Mouse (Mus musculus) heart, adult 2 months (tissue): ENCODE results near the gene Rps12-ps3.

Experiments
- CTCF ChIP-seq: fragments of 200-600 bp; IDR thresholded peaks from 2 replicates; pipeline ENCODE4 v1.8.1; 2022; ENCODE audit warnings: antibody characterized with exemption, mild to moderate bottlenecking, moderate library complexity
- EP300 ChIP-seq: fragments of 200-500 bp; IDR thresholded peaks from 2 replicates; pipeline ENCODE4 v1.6.1; 2011; ENCODE audit warnings: low read depth, low read length, control low read depth; ENCODE audit not compliant: insufficient read depth

DNA sequence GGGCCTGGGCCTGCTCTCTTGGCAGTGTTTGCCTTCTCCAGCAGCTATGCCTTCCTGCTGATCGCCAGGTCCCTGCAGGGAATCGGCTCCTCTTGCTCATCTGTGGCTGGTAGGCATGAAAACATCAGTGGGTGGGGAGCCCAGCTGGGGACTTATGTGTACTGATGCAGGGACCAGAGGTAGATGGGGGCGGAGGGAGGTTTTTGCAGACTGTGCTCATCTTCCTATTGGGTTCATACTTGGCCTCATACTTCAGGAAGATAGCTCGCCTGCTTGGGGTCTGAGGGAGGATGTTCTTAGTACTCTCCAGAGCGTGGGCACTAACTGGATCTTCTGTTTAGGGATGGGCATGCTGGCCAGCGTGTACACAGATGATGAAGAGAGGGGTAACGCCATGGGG lies 48.9 kb upstream of the Rps12-ps3 start:
- TF ChIP-seq EP300, result no peak
- TF ChIP-seq CTCF, result no peak
